Mouse (Mus musculus) mouse trophoblast stem cell (cell line): ENCODE data around the gene Dusp10.

Experiments
- in situ Hi-C, 2 experiments: fragments of 300-500 bp; cut with MseI, MboI; formaldehyde crosslinking; loops; 2 replicates in 1 of 2; 3 replicates in 1 of 2; pipeline ENCODE4 v1.15.1; 2025

Dusp10 gene

DNA sequence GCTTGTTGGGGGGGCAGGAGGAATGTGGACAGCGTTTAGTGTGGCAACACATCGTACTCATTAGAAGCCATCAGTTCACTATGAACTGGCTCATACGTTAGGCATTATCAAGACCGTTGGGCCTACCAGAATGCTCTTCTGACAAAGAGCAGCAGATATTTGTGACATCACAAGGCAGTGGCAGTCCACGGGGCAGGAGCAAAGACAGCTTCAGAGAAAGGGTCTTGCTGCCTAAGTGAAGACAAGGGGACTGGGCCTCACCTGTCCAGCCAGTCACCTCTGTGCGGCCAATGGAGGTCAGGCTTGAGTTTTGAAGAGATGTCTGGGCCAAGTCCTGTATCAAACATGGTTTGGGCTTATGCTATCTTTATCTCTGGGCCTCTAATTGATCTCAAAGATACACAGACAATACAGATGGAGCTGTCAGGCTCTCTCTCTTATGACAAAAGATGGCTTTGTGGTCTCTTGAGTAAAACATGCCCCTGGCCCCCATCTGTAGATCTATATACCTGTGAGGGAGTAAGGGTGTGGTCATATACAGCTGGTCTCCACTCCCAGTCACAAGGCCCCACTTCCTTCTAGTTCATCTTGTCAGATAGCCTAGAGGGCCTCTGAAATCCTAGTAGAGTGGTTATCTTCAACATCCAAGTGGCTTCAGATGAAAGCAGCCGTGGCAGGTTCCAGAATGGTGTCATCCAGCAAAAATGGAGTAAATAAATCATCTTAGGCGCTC is 17.1 kb downstream of the Dusp10 start:
- in situ Hi-C loops = no loop called here

GRCm38 (mm10) chr1:184032682-184033389 is 19.7 kb downstream of the Dusp10 start:
- in situ Hi-C loops = no loop called here

DNA sequence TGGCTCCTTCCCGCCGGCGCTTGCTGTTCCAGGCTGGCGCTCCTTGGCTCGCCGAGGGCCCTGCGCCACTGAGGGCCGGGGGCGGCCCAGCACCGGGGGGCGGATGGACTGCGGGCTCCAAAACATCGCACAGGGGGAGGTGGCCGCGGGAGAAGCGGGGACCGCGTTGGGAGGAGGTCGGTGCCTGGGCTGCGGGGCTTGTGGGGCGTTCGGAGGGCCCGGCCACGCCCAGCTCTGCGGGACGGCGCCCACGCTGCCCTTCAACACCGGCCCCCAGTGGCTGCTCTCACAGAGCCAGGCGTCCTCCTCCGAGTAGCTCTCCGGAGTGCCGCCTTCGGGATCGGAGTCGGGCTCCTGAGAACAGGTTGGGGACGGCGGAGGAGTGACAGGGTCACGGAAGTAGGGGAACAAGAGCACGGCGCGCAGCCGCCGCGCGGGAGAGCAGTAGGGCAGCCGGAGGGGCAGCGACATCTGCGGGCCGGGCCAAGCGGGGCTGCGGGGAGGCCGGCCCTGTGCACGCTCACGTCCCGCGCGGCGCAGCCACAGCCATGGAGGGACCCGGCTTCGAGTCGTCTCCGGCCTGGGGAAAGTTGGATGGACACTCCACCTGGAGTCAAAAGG is 20.4 kb downstream of the Dusp10 start:
- in situ Hi-C loops = no loop called here

DNA sequence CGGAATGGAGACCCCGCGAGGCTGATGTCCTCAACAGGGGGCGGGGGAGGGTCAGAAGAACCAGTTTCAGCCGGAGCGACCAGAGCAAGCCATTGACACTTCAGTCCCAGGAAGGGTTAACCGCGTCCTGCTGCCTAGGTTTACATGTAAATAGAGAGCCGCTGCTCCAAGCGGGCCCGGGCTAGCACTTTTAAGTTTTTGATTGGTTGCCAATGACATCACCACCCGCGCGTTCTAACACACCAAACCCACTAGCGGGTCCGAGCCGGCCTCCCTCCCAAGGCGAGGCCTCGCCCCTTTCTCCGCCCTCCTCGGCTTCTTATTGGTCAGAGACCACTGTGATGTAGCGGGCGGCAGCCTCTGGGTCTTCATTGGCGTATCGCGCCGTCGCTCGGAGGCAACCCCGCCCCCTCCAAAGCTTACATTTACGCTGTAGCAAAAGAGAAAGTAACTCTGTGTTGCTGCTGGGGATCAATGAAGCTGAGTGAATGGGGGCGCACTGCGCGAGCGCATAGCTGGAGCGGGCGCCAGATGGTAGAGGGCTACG is 21.0 kb downstream of the Dusp10 start, which contains the start of gene 1700056E22Rik:
TSS of gene 1700056E22Rik (minus strand) at position 291 of the 547 bp plus-strand sequence.
- in situ Hi-C loops = no loop called here

GRCm38 (mm10) chr1:184034741-184035181 is 21.7 kb downstream of the Dusp10 start:
- in situ Hi-C loops = no loop called here

DNA sequence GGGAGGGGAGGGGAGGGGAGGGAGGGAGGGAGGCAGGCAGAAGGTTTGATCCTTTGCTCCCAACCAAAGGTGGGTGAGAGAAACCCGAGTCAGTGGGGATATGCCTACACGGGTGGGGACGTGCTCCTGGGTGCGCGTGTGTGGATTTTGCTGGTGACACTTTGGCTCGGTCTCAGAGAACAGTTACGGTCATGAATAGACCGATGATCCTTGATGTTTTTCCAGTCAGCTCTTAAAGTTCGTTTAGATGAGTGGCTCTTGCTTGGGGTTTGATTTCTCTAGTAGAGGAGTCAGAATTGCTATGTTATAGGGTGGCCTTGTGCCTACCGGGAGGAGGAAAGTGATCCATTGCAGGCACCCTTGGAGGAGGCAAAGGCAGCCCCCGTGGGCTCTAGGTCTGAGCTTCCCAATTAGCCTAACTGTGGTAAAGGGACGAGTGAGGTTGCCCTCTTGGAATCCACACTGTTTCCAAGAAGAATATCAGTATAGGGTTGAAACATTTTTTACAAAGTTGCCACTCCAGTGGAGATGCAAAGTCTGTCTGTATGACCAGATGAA is 22.3 kb downstream of the Dusp10 start:
- in situ Hi-C loops = no loop called here

GRCm38 (mm10) chr1:184037802-184038201 is 24.7 kb downstream of the Dusp10 start:
- in situ Hi-C loops = no loop called here

DNA sequence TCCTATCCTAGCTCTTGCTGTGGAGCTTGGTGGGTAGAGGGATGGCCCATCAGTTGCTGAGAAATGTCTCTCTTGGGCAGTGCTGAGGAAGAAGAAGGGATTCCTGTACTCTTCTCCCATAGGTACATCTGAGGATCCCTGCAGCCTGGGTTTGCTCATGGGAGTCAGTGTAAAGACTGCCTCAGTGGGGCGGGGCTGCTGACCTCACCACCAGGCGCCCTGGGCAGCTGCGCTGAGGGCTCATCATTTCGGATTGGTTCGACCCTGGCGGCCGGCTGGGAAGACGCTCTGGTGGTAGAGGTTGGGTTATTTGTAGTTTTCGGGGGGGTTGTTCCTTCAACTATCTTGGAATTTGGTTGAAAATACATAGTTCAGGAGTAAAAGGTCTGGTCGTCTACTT is 26.2 kb downstream of the Dusp10 start:
- in situ Hi-C loops = no loop called here

DNA sequence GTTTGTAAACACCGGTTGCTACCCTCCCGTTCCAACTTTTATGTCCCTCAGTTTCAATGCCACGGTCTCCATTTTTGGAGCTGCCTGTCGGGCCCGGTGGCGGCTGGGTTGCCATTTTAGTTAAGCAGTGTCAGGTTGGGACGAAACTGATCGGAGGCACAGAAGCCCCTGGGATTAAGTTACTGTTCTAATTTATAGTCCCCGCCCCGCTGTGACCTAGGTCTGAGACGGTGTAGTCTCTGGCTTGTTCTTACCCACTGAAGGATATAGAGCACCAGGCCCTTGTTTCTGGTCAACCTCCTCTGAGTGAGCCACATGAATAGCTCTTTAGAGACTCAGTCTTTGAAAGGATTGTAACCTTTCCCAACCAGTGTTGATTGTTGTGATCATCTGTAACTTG is 27.1 kb downstream of the Dusp10 start:
- in situ Hi-C loops = no loop called here

DNA sequence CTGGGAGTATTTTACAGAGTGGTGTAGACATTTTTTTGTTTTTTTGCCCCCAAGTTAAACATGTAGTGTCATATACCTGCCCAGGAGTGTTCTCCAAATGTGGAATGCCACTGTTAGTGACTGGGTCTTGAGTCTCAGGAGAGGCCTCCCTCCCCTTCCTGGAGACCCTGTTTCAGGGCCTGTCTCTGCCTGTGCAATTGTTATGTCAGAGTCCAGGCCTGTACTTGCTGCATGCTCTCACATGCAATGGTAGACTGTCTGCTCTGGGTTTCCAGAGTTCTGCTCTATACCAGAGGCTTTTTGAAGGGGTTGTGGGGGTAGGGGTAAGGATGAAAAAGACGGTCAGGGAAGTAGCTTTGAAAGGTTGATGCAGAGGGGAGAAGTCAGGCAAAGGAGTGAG is 27.8 kb downstream of the Dusp10 start:
- in situ Hi-C loops = no loop called here

DNA sequence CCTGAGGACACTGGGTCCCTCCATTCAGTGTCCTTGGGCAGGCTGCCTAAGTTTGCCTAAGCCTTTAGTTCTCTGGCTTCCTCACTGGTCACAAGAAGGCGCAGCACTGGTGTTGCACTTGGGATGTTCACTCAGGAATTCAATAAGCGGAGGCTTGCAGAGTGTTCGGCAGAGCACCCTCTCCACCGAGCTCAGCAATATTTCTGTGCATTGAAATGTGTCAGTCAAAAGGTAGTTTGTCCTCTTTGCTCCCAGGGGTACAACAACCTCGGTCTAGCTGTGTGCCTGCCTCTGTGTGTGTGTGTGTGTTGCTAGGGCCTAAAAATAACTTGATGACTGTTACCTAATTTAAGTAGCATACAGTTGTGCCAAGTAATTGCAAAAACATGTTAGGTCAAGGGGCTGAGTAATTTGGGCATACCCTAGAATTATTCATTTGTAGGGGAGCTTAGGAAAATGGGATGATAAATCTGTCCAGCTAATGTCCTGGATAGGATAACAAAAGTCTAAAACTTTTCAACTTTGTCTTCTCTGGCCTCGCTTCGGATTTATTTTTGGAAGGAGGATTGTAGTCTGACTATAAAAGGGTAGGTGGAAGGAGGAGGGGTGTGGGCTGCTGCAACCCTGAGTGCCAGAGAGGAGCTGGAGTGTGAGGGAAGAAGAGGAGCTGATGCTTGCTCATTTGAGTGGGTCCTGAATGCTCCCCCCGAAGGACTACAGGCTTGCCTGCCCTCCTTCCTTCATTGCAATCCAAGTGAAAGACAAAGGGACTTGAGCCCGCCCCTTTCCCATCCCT is 28.9 kb downstream of the Dusp10 start:
- in situ Hi-C loops = no loop called here

DNA sequence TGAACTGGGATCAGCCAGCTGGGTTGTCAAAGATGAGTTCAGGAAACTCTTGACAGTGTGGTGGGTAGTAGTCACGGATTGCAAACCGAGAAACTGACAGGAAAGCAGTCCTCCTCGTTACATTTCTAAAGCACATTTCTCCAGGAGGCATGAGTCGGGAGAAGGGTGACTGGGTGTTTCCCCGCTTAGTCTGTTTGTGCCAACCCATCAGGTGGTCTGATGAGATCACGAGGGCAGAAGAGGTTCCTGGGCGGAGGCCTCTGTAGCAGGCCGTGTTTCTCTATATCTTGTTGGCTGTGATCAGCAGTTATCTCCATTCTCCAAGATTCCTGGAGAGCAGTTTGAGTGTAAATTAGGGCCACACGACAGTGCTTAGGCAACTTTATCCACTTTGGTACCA is 29.6 kb downstream of the Dusp10 start:
- in situ Hi-C loops = no loop called here

GRCm38 (mm10) chr1:184043391-184043790 is 30.3 kb downstream of the Dusp10 start:
- in situ Hi-C loops = no loop called here

DNA sequence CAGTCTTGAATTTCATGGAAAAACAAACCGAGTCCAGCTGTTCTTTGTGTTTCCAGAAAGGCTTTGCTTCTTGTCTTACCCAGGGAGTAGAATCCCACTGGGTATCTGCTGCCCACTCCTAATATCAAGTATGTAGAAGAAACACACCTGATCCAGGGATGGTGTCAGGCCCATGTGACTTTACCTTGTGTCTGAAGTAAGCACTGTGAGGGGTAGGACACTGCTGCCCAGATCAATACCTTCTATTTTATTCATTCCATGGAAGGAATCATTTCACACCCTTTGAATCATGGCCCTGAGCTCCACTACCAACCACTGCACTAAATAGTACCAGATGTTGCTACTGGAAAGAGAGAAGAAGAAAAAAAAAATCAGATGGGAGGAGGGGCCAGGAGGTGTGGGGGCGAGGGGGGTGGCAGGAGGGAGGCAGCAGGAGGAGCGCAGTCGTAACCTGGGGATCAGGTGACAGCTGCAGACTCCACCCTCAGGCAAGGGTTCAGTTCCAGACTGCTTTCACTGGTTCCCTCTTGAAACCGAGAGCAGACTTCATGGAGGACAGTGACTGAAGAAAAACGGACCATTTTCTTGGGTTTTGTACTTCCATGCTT is 33.1 kb downstream of the Dusp10 start:
- in situ Hi-C loops = no loop called here

- in situ Hi-C loops = no loop called here
Observed at GRCm38 (mm10) chr1:184047818-184048217, 34.7 kb downstream of the Dusp10 start.

DNA sequence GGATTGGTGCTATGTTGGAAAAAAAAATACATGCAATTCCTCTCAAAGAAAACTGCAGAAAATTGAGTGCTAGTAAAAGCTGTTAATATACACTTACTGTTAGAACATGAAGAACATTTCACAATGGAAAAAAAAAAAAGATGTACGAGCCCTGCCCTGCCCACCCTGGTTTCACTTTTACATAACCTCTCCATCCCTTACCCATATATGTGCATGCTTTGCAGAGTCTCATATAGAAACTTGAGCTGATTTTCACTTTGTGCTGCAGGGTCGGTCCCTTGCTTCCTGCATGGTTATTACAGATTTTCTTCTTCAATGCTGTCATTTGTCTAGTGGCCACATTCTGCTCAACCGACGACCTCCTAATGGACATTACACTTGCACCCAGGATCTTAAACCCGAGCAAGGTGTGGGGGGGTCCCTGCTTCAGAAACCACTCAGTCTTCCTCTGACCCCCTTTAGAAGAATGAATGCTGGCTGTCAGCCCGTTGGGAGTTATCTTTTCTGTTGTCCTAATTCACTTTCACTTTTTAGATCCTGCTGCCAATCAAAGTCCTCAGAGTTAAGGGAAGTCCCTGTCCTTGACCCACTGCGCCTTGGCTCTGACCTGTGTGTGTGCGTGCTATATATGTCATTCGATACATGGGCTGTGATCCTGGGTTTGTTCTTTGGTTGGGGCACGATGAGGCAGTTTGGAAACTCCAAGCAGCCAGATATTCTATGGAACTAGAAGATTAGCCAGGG is 35.7 kb downstream of the Dusp10 start:
- in situ Hi-C loops = no loop called here

DNA sequence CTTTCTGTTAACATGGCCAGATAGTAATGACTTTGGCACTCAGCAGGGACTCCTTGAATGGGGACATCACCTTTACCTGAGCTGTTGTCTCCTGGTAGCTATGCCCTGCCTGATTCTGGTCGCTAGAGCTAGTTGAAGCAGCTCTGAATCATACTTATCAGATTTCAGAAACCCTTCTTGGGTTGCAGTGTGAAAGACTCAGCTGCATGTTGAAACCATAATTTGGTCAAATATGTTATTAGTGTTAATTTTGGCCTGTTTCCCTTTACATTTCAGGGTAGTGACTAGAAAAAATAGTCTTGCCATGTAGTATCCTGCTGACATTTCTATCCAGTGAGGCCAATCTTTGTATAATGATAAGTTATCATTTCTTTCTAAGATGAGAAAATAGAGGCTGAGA is 38.2 kb downstream of the Dusp10 start:
- in situ Hi-C loops = no loop called here

- in situ Hi-C loops = no loop called here
Observed at GRCm38 (mm10) chr1:184051824-184052223, 38.7 kb downstream of the Dusp10 start.

- in situ Hi-C loops = no loop called here
Observed at GRCm38 (mm10) chr1:184052331-184052730, 39.2 kb downstream of the Dusp10 start.

GRCm38 (mm10) chr1:184053141-184053540 is 40.0 kb downstream of the Dusp10 start:
- in situ Hi-C loops = no loop called here
